Mouse (Mus musculus) gastrocnemius, adult 2 months (tissue): ENCODE measurements around the gene Optc. TPM values are rescaled to one million over a fixed set of nuclear protein-coding genes. Genes with fewer than 3 reads are reported as not detected.
A peak's percentile ranks its signal among the peaks of the same experiment; 100 is the strongest.

Source experiments
- DNase-seq: peaks from one replicate; pipeline ENCODE4 v3.0.0; 2022
- H3K27ac ChIP-seq: fragments of 200-600 bp; 2 replicates; pipeline ENCODE4 v1.8.1; 2022; ENCODE audit warnings: mild to moderate bottlenecking
- H3K4me3 ChIP-seq: fragments of 200-600 bp; 2 replicates; pipeline ENCODE4 v1.8.1; 2022; ENCODE audit warnings: mild to moderate bottlenecking, moderate library complexity
- CTCF ChIP-seq: fragments of 200-600 bp; IDR thresholded peaks from 2 replicates; pipeline ENCODE4 v1.8.1; 2022; ENCODE audit warnings: antibody characterized with exemption, mild to moderate bottlenecking, moderate library complexity
- intact Hi-C: fragments of 180-260 bp; cut with DNase I; formaldehyde crosslinking; loops from one replicate; pipeline ENCODE4 v1.15.1; 2025
- total RNA-seq, 2 experiments: library from RNA; stranded (reverse); gene quantifications; 2 replicates each; pipeline ENCODE4 v1.2.3; 2021

Gene Optc
- total RNA-seq, 2 experiments from 2014 or later = 0.13 TPM; not detected in 1

- H3K4me3 ChIP-seq = no peak overlapping the region
- TF ChIP-seq CTCF = no peak
- no peak overlapping the region for H3K27ac ChIP-seq
- intact Hi-C loops = loop anchor here (5.0 kb wide), 1 partner anchor 194 kb away; no protein-coding TSS in a partner anchor
- no peak for DNase-seq
Observed at GRCm38 (mm10) chr1:133913018-133913417, 5.2 kb upstream of the Optc start.

GRCm38 (mm10) chr1:133911456-133911855 lies 3.7 kb upstream of the Optc start:
- DNase-seq = peak; percentile 79
- Histone ChIP-seq H3K27ac (peak overlapping the region; percentile 25), H3K4me3 (no peak overlapping the region)
- peak; percentile 99; the same call in 1 of the 2 replicates for TF ChIP-seq CTCF
- intact Hi-C loops = loop anchor here (1.0 to 5.0 kb wide), 3 partner anchors 49 to 196 kb away; no protein-coding TSS in a partner anchor

GRCm38 (mm10) chr1:133911008-133911407 lies 3.2 kb upstream of the Optc start:
- H3K27ac ChIP-seq = peak overlapping the region; percentile 5; the same call in 1 of the 2 replicates
- intact Hi-C loops = loop anchor here (1.0 to 5.0 kb wide), 3 partner anchors 50 to 196 kb away; no protein-coding TSS in a partner anchor
- DNase-seq = no peak
- no peak for TF ChIP-seq CTCF
- no peak overlapping the region for H3K4me3 ChIP-seq

GRCm38 (mm10) chr1:133910108-133910507 lies 2.3 kb upstream of the Optc start:
- Histone ChIP-seq H3K4me3 (no peak overlapping the region), H3K27ac (no peak overlapping the region)
- intact Hi-C loops = loop anchor here (2.0 to 5.0 kb wide), 2 partner anchors 51 to 197 kb away; no protein-coding TSS in a partner anchor
- TF ChIP-seq CTCF = no peak
- no peak for DNase-seq

- Histone ChIP-seq H3K4me3 (peak overlapping the region; percentile 71), H3K27ac (peak overlapping the region; percentile 69)
- peak; percentile 67 for DNase-seq
- intact Hi-C loops = no loop called here
- TF ChIP-seq CTCF = no peak
Observed at GRCm38 (mm10) chr1:133908659-133909575, 1.1 kb upstream of the Optc start.

- intact Hi-C loops = no loop called here
- no peak for TF ChIP-seq CTCF
- Histone ChIP-seq H3K4me3 (no peak overlapping the region), H3K27ac (no peak overlapping the region)
- no peak for DNase-seq
Observed at GRCm38 (mm10) chr1:133906420-133906819, 1.4 kb downstream of the Optc start.

GRCm38 (mm10) chr1:133900825-133901224 lies 7.0 kb downstream of the Optc start:
- Histone ChIP-seq H3K4me3 (no peak overlapping the region), H3K27ac (no peak overlapping the region)
- peak; percentile 68 for DNase-seq
- TF ChIP-seq CTCF = no peak
- intact Hi-C loops = no loop called here

- Histone ChIP-seq H3K27ac (no peak overlapping the region), H3K4me3 (no peak overlapping the region)
- intact Hi-C loops = no loop called here
- TF ChIP-seq CTCF = no peak
- DNase-seq = no peak
Observed at GRCm38 (mm10) chr1:133899043-133899542, 8.7 kb downstream of the Optc start.

GRCm38 (mm10) chr1:133897293-133897692 lies 10.5 kb downstream of the Optc start:
- no peak for TF ChIP-seq CTCF
- Histone ChIP-seq H3K4me3 (no peak overlapping the region), H3K27ac (no peak overlapping the region)
- intact Hi-C loops = no loop called here
- no peak for DNase-seq

GRCm38 (mm10) chr1:133891489-133891888 lies 16.3 kb downstream of the Optc start:
- H3K4me3 ChIP-seq = no peak overlapping the region
- TF ChIP-seq CTCF = no peak
- peak overlapping the region; percentile 75 for H3K27ac ChIP-seq
- intact Hi-C loops = no loop called here
- peak; percentile 66 for DNase-seq

GRCm38 (mm10) chr1:133889949-133890598 lies 17.7 kb downstream of the Optc start:
- no peak for DNase-seq
- Histone ChIP-seq H3K27ac (peak overlapping the region; percentile 40; the same call in 1 of the 2 replicates), H3K4me3 (peak overlapping the region; percentile 38)
- no peak for TF ChIP-seq CTCF
- intact Hi-C loops = no loop called here

GRCm38 (mm10) chr1:133887538-133888250 lies 20.1 kb downstream of the Optc start:
- H3K4me3 ChIP-seq = no peak overlapping the region
- TF ChIP-seq CTCF = no peak
- intact Hi-C loops = no loop called here

More at GRCm38 (mm10) chr1:133887538-133888250, 20.1 kb downstream of the Optc start:
- no peak overlapping the region for H3K27ac ChIP-seq
- DNase-seq = no peak
